In the genomic region with DNA sequence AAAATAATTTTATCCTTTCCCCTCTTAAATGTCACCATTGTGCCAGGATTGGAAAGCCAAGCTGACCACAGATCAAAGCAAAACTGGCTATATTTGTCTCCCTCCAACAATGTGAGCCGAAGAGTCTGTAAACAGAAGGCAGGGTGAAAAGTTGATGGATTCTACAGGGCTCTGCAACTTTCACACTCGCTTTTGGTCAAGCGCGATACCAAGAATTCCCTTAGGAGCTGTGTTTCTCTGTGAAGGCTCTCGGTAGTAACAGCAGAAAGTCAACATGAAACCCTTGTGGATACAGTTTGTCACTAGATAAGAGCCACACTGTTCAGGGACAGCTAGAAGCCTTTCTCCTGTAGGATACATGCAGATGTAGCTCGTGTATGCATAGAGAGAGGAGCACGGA, we compare ENCODE assay signal across 16 mouse cellular contexts.
DNase-seq lines count a peak whose midpoint lies in the region; ATAC-seq and TF ChIP-seq lines count a peak whose summit lies in the region.
"Had no signal": no experiment of that assay in that cellular context is flagged by ENCODE, and none has a peak within 500 bp of the region (broad histone marks: within the 10 kb centered on the region; RNA-seq: fewer than 3 reads in every experiment).

No protein-coding gene starts in this region.

- no peaks in the 10 kb centered on the region for H3K9me3 ChIP-seq in limb, embryonic 13.5 days
- H3K9me3 ChIP-seq in limb, embryonic 10.5 days (replicated peaks) = no peaks in the 10 kb centered on the region
- H3K9me3 ChIP-seq in intestine, embryonic 15.5 days = no peaks in the 10 kb centered on the region
- H3K9me3 ChIP-seq: hindbrain, embryonic 10.5 days; midbrain, embryonic 13.5 days had no signal

- DNase-seq in heart, adult 11 months = peak; percentile 92
- DNase-seq in heart, postnatal 25 days (ENCODE audit: low spot score) = no peak
- no peak for DNase-seq in limb, embryonic 10.5 days (ENCODE audit: low spot score)
- DNase-seq in urinary bladder, adult 18-20 months (ENCODE audit: low spot score in 2 of 2) = no peak
- DNase-seq in adrenal gland, postnatal 4 days (ENCODE audit: low spot score in 2 of 2) = no peak
- DNase-seq: adrenal gland, adult 8-10 months; cerebellum, adult 9-11 months; gastrocnemius, postnatal 25 days; kidney, postnatal 10 days had no signal

- no peak overlapping the region for H3K4me3 ChIP-seq in limb, embryonic 13.5 days
- H3K4me3 ChIP-seq in limb, embryonic 10.5 days = no peak overlapping the region
- H3K4me3 ChIP-seq in cortical plate, adult 2 months (ENCODE audit: insufficient read depth, low read length) = no peak overlapping the region
- no peak overlapping the region for H3K4me3 ChIP-seq in intestine, embryonic 15.5 days (replicated peaks)
- H3K4me3 ChIP-seq: erythroblast, embryonic 14.5 days; hindbrain, embryonic 10.5 days; midbrain, embryonic 13.5 days had no signal

- TF ChIP-seq POLR2A in cortical plate, adult 2 months (IDR thresholded peaks at IDR 0.05; ENCODE audit: extremely low read depth, insufficient read depth, low read length) = no peak

- ATAC-seq in limb, embryonic 13.5 days (ENCODE audit: low FRiP score, low read depth) = no peak
- 0 out of 2 replicates have a peak, but pooled peaks have one; percentile 15 for ATAC-seq in intestine, embryonic 15.5 days
- ATAC-seq: midbrain, embryonic 13.5 days had no signal

- H3K27ac ChIP-seq in limb, embryonic 13.5 days = 0 out of 2 replicates have a peak overlapping the region, but pooled peaks have one; percentile 3
- no peak overlapping the region for H3K27ac ChIP-seq in limb, embryonic 10.5 days
- H3K27ac ChIP-seq in cortical plate, adult 2 months (ENCODE audit: insufficient read depth, low read length) = 0 out of 2 replicates have a peak overlapping the region, but pooled peaks have one; percentile 13
- no peak overlapping the region for H3K27ac ChIP-seq in intestine, embryonic 15.5 days
- H3K27ac ChIP-seq: hindbrain, embryonic 10.5 days; macrophage; midbrain, embryonic 13.5 days had no signal

- 60% methylated on average over 7 of the region's 7 CpGs for WGBS in limb, embryonic 13.5 days
- WGBS in limb, embryonic 10.5 days = 75% methylated on average over 7 of the region's 7 CpGs
- WGBS in intestine, embryonic 15.5 days = 49% methylated on average over 7 of the region's 7 CpGs

- no peak overlapping the region for H3K4me2 ChIP-seq in limb, embryonic 13.5 days (replicated peaks)
- H3K4me2 ChIP-seq in intestine, embryonic 15.5 days (replicated peaks) = peak overlapping the region; percentile 32; the same call in 1 of the 2 replicates
- H3K4me2 ChIP-seq: midbrain, embryonic 13.5 days had no signal

- H3K9ac ChIP-seq in limb, embryonic 13.5 days = no peak overlapping the region
- no peak overlapping the region for H3K9ac ChIP-seq in intestine, embryonic 15.5 days
- H3K9ac ChIP-seq: midbrain, embryonic 13.5 days had no signal

- H3K36me3 ChIP-seq in limb, embryonic 13.5 days = peaks cover 3% of the 10 kb centered on the region; the same call in 1 of the 2 replicates
- H3K36me3 ChIP-seq in limb, embryonic 10.5 days = no peaks in the 10 kb centered on the region
- H3K36me3 ChIP-seq in intestine, embryonic 15.5 days = no peaks in the 10 kb centered on the region

- intact Hi-C loops in heart, postnatal 25 days (cut with DNase I) = no loop called here

- H3K27me3 ChIP-seq in limb, embryonic 13.5 days = no peaks in the 10 kb centered on the region
- no peaks in the 10 kb centered on the region for H3K27me3 ChIP-seq in limb, embryonic 10.5 days (ENCODE audit: low read depth, poor library complexity, severe bottlenecking)
- H3K27me3 ChIP-seq in intestine, embryonic 15.5 days (replicated peaks) = no peaks in the 10 kb centered on the region
- H3K27me3 ChIP-seq: midbrain, embryonic 13.5 days had no signal

- peaks cover 19% of the 10 kb centered on the region for H3K4me1 ChIP-seq in limb, embryonic 13.5 days
- peaks cover 6% of the 10 kb centered on the region; the same call in 1 of the 2 replicates for H3K4me1 ChIP-seq in limb, embryonic 10.5 days
- peaks cover 1% of the 10 kb centered on the region; the same call in 1 of the 2 replicates for H3K4me1 ChIP-seq in cortical plate, adult 2 months (ENCODE audit: control insufficient read depth, insufficient read depth, low read length)
- H3K4me1 ChIP-seq in intestine, embryonic 15.5 days (replicated peaks) = 0 out of 2 replicates have a peak, but pooled peaks cover 4% of the 10 kb centered on the region

- TF ChIP-seq CTCF in cortical plate, adult 2 months (IDR thresholded peaks at IDR 0.05; ENCODE audit: extremely low read depth, insufficient read depth, low read length) = no peak

Comparison
In these comparisons a context has a peak if more than half of its experiments do, and no peak if none do; other contexts are left out.
1. H3K27ac ChIP-seq: peak in limb, embryonic 13.5 days (single experiment) and cortical plate, adult 2 months (single experiment); none in limb, embryonic 10.5 days (single experiment) and intestine, embryonic 15.5 days (single experiment).